Mouse (Mus musculus) myocyte (in vitro differentiated cells): ENCODE data around the gene 4930516K23Rik.

Experiments used
- CEBPB ChIP-seq: IDR thresholded peaks from 2 replicates; pipeline ENCODE4 v1.6.1; 2011; ENCODE audit warnings: mild to moderate bottlenecking, moderate library complexity; ENCODE audit not compliant: poor library complexity, insufficient read depth, severe bottlenecking
- E2F4 ChIP-seq: IDR thresholded peaks from one replicate; pipeline ENCODE4 v1.6.1; 2011; ENCODE audit warnings: mild to moderate bottlenecking, control low read depth, moderate library complexity; ENCODE audit not compliant: insufficient read depth
- MAX ChIP-seq: IDR thresholded peaks from one replicate; pipeline ENCODE4 v1.6.1; 2011; ENCODE audit warnings: low read depth, mild to moderate bottlenecking, control low read depth
- POLR2A ChIP-seq: IDR thresholded peaks from one replicate; pipeline ENCODE4 v1.6.1; 2011; ENCODE audit warnings: low read depth, mild to moderate bottlenecking, control low read depth, moderate library complexity; ENCODE audit not compliant: insufficient read length
- TCF12 ChIP-seq: IDR thresholded peaks from one replicate; pipeline ENCODE4 v1.6.1; 2011; ENCODE audit warnings: mild to moderate bottlenecking, control low read depth; ENCODE audit not compliant: poor library complexity, insufficient read depth, severe bottlenecking
- USF1 ChIP-seq: IDR thresholded peaks from one replicate; pipeline ENCODE4 v1.6.1; 2011; ENCODE audit warnings: low read depth, mild to moderate bottlenecking, control low read depth, moderate library complexity

- TF ChIP-seq MAX (no peak), POLR2A (no peak), TCF12 (no peak), E2F4 (no peak), CEBPB (no peak), USF1 (no peak)
Observed at GRCm38 (mm10) chr7:104021651-104022050, 39.6 kb downstream of the 4930516K23Rik start.
